Mouse (Mus musculus): Measurements from ENCODE around the gene Rsph14.

Gene Rsph14

DNA sequence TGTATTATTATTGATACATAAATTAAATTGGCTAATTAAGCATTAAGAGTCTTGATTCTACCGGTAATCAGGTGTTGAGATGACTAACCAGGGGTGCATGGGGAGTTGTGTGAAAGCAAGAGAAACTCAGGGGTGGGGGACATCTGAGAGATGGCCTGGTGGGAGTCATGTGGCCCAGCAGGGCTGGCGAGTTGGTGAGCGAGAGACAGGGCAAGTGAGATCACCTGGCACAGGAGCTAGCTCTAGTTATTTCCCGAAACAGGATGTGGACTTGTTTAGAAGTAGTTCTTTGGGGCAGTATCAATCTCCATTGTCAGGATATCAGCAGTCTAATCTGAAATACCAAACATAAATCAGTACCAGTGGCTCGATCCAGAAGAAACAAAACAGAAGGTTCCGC is 100.8 kb downstream of the Rsph14 start:
- no peak for DNase-seq

DNA sequence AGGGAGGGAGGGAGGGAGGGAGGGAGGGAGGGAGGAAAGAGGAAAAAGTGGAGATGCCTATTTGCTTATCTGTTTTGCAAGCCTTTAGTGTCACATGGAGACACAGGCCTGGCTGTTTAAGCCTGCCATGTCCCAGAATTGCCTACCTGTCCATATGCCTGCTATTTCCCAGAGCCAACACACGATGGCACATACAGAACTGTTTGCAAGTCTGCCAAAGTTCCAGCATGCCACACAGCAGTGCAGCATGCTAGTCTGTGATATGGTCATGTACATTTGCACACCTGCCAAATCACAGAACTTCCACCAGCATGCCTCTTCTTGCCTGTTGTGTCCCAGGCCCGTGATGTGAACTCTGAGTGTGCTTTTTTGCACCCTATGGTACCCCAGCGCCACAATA is 101.8 kb downstream of the Rsph14 start:
- DNase-seq = no peak

DNA sequence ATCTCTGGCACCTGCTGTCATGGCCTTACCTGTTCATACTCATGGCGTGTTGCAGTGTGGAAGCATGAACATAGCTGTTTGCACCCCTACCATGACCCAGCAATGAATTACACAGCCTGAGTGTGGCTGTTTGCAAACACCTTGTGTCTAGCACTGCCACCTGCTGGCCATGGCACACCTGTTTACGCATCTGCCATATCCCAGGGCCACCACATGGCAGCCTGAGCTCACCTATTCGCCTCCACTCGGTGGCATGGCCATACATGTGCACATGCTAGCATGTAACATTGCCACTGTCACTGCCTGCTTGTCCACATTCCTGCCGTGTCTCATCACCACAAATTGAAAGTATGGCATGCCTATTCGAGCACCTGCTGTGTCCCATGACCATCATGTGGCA is 102.8 kb downstream of the Rsph14 start:
- no peak for DNase-seq

DNA sequence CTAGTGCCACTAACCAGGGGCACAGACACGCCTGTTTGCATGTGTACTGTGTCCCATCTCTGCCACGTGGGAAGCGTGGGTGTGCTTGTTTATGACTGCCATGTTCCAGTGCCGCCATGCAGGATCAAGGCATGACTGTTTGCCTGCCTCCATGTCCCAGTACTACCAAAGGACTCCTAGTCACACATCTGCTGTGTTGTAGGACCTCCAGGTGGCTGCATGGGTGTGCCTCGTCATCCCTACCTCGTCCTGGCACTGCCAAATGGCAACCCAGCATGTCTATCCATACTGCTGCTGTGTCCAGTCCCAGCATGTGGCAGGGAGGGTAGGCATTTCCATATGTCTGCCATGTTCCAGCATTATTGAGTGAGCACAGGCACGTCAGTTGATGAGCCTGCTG is 104.1 kb downstream of the Rsph14 start:
- DNase-seq = no peak

DNA sequence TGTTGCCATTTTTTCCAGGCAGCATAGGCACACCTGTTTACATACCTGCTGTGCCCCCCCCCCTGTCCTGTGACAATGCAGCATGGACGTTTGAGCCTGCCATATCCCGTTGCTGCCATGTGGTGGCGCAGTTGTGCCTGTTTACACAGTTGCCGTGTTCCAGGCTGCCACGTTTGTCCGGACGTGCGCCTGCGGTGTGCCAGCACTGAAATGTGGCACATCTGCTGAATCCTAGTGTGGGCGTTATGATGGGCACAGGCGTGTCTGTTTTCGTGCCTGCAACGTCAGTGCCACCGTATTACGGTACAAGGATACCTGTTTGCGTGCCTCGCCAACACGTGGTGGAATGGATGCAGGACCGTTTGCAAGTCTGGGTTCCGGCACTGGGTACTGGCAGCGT is 107.1 kb downstream of the Rsph14 start:
- peak; percentile 86 for DNase-seq

DNA sequence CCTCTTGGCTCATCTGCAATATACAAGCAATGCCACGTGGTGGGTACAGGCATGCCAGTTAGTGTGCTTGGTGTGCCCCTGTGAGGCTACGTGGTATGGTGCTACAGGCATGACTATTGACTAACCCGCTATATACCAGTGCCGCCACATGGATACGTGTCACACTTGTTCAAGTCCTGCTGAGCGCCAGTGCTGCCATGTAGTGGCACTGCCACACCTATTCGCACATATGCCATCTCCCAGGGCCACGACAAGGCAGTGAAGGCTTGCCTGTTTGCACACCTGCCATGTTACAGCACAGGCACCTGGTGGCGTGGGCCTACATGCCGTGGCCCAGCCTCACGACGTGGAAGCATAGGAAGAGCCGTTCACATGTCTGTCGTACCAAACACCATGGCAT is 108.1 kb downstream of the Rsph14 start:
- DNase-seq = no peak

DNA sequence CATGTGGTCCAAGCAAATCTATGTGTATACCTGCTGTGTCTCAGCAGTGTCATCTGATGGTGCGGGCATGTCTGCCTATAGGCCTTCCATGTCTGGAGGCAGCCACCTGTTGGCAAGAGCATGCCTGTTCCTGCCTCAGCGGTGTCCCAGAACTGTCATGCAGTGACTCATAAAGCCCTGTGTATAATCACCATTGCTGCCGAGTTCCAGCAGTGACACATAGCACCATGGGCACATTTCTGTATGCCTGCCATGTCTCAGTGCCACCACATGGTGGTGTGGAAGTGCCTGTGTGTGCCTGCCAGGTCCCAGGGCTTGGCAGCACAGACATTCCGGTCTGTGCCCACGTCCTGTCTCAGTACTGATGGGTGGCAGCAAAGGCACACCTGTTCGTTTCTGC is 109.6 kb downstream of the Rsph14 start:
- DNase-seq = peak; percentile 79

DNA sequence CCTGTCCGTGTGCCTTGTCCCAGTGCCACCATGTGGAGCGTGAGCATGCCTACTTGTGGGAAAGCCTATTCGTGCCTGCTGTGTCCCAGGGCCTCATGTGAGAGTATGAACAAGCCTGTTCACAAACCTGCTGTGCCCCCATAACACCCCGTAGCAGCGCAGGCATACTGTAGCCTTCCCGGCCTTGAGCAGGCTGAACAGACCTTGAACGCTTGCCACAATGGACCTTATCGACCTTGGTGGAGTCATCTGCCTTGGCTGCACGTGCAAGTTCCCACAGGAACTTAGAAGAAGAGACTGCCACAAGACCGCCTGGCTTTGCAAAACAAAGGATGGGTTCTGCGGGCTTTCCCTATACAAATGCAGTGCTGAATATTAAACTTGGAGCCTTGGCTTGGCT is 110.8 kb downstream of the Rsph14 start:
- DNase-seq = no peak

DNA sequence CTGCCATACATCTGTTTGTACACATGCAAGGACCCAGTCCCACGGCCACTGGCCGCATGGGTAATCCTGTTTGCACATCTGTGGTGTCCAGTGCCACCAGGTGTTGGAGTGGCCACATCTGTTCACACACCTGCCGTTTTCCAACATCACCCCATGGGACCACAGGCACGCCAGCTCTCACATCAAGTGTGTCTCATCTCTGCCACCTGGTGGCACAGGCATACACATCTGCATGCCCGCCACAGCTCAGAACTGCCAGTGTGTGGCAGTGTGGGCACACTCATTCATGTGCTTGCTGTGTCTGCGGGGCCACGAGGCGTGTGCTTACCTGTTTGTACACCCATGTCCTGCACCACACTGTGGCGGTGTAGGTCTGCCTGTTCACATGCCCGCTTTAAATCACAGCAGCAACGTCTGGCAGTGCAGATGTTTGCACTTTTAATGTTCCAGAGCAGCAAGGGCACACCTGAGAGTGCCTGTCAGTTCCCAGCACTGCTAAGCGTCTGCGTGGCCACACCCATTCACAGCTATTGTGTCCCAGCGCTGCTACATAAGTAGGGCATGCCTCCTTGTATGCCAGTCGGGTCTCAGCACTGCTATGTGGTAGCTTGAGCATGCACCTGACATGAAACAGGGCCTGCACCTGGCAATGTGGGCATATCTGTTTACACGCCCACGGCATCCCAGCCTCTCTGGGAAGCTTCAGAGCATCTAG is 111.4 kb downstream of the Rsph14 start:
- DNase-seq = no peak

DNA sequence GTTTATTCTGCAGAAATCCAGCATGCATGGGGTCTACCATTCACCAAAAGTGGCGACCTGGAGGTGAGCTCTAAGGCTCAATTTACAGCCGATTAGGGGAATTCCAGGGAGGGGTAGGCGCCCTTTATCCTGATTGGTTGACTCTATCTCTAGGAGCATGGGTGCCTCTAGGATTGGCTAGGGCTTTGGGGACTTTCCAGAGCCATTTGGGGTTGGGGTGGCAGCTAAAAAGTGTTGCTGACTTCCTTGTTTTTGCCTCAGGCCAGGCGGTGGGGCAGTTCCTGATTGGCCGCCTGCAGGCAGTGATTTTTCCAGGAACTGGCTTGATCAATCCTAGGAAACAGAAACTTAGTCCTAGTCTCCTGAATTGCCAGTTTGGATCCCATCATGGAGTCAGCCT is 113.1 kb downstream of the Rsph14 start:
- no peak for DNase-seq

DNA sequence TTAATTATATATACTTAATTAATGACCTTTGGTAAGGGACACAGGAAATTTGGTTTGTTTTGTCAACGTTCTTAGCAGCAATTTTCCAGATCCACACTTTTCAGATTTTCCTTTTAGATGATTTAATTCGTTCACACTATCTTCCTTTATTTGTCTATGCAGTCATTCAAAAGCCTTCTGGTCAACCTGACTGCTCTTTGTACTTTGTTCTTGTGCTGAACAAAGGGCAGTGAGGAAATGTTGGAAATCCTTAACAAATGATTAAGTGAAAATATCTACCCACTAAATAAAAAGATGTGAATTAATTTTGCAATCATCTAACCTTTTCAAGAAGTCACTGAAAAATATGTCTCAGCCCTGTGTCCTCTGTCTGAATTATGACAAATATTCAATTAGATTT is 124.0 kb downstream of the Rsph14 start:
- DNase-seq = no peak

Measured in cerebellum, postnatal 36 days (tissue).